Mouse (Mus musculus) liver, postnatal 0 days (tissue): ENCODE measurements around the gene Fam83c. TPM values are rescaled to one million over a fixed set of nuclear protein-coding genes. Genes with fewer than 3 reads are reported as not detected.
A peak's percentile ranks its signal among the peaks of the same experiment; 100 is the strongest.

ENCODE experiments used
- ATAC-seq: fragments of 200-750 bp; cut with Nextera tagmentation; 2 replicates; pipeline ENCODE4 v1.8.0; 2017; ENCODE audit warnings: mild to moderate bottlenecking, moderate library complexity
- DNase-seq: peaks from one replicate; pipeline ENCODE4 v3.0.0-alpha.2; 2016
- H3K27ac ChIP-seq: fragments of 300-500 bp; sonication (generic); 2 replicates; pipeline ENCODE4 v1.5.1; 2014; ENCODE audit warnings: antibody characterized with exemption, moderate library complexity, mild to moderate bottlenecking, low read depth
- H3K27me3 ChIP-seq: fragments of 300-500 bp; sonication (generic); 2 replicates; pipeline ENCODE4 v1.6.1; 2014; ENCODE audit warnings: low read length, control low read depth, mixed read lengths; ENCODE audit not compliant: insufficient read depth
- H3K36me3 ChIP-seq: fragments of 300-500 bp; sonication (generic); replicated peaks from 2 replicates; pipeline ENCODE4 v1.6.1; 2014; ENCODE audit warnings: mild to moderate bottlenecking, control low read depth, low read length, moderate library complexity, mixed read lengths; ENCODE audit not compliant: insufficient read depth
- H3K4me1 ChIP-seq: fragments of 300-500 bp; sonication (generic); 2 replicates; pipeline ENCODE4 v1.6.1; 2014; ENCODE audit warnings: antibody characterized with exemption, mild to moderate bottlenecking, control low read depth; ENCODE audit not compliant: insufficient read depth
- H3K4me2 ChIP-seq: fragments of 300-500 bp; sonication (generic); 2 replicates; pipeline ENCODE4 v1.6.1; 2014; ENCODE audit warnings: low read depth, mild to moderate bottlenecking, low read length, moderate library complexity, mixed read lengths
- H3K4me3 ChIP-seq: fragments of 300-500 bp; sonication (generic); 2 replicates; pipeline ENCODE4 v1.5.1; 2014; ENCODE audit warnings: low read depth, low read length
- H3K9ac ChIP-seq: fragments of 300-500 bp; sonication (generic); replicated peaks from 2 replicates; pipeline ENCODE4 v1.6.1; 2014; ENCODE audit warnings: mild to moderate bottlenecking, moderate library complexity
- H3K9me3 ChIP-seq: fragments of 300-500 bp; sonication (generic); 2 replicates; pipeline ENCODE4 v1.6.1; 2016; ENCODE audit warnings: mild to moderate bottlenecking, control low read depth, low read length, mixed read lengths
- CTCF ChIP-seq: sonication (generic); IDR thresholded peaks from 2 replicates; pipeline ENCODE4 v1.5.1; 2016; ENCODE audit warnings: antibody characterized with exemption, low read depth
- EP300 ChIP-seq: IDR thresholded peaks from 2 replicates; pipeline ENCODE4 v1.6.1; 2016; ENCODE audit warnings: antibody characterized with exemption, low read depth, mild to moderate bottlenecking
- WGBS: fragments of 180-500 bp; shearing (Covaris S2); extraction: QIAGEN DNeasy Blood & Tissue Kit; methylation state at CpG from one replicate; pipeline ENCODE4 v1.1.7; 2014; ENCODE audit not compliant: insufficient replicate concordance; 5-methylcytosine and 5-hydroxymethylcytosine counted together
- polyA plus RNA-seq: library from polyadenylated mRNA; unstranded; fragments of >200 nt; fragmentation: Nextera tagmentation; extraction: Ambion mirVana; gene quantifications from 2 replicates; pipeline ENCODE4 v1.2.1, GENCODE M21; 2015

Fam83c gene
- polyA plus RNA-seq, 1 experiment from 2014 or later: 0.19 TPM

DNA sequence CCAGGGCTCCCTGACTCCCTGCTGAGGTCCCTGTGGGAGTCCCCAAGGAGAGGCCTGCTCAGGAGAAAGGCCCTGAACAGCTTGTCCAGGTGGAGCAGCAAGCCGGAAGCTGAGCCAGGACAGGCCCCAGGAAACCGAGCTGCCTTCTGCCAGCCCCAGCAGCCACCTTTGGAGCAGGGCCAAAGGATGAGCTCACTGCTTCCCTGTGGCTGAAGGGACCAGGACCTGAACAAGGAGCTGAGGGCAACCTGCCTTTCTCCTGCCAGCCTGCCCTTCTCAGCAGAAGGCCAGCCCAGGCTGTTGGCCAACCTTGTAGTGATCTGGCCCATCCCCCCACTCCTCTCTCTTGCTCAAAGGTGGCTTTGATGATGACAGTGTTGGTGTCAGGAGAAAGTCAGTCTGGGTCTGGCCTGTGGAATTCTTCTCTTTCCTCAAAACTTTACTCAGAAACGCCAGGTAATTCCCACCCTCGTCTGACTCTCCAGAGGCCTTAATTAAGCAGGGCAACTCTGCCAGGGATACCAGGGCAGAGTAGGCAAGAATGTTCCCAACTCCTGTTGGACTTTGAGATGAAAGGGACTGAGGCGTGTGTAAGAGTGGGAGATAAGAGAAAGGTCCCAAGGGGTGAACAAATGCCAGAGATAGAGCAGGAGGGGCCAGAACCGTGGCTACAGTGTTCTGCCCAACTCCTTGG is 29.3 kb downstream of the Fam83c start:
- TF ChIP-seq EP300: no peak
- TF ChIP-seq CTCF: no peak
- Histone ChIP-seq H3K27me3 (0 out of 2 replicates have a peak, but pooled peaks cover 3% of the 10 kb centered on the region), H3K27ac (no peak overlapping the region), H3K4me3 (no peak overlapping the region), H3K9me3 (no peaks in the 10 kb centered on the region), H3K4me2 (no peak overlapping the region), H3K9ac (no peak overlapping the region), H3K4me1 (no peaks in the 10 kb centered on the region), H3K36me3 (no peaks in the 10 kb centered on the region)
- 35% methylated on average over 6 of the region's 6 CpGs for WGBS
- DNase-seq (peak; percentile 47), ATAC-seq (no peak)

DNA sequence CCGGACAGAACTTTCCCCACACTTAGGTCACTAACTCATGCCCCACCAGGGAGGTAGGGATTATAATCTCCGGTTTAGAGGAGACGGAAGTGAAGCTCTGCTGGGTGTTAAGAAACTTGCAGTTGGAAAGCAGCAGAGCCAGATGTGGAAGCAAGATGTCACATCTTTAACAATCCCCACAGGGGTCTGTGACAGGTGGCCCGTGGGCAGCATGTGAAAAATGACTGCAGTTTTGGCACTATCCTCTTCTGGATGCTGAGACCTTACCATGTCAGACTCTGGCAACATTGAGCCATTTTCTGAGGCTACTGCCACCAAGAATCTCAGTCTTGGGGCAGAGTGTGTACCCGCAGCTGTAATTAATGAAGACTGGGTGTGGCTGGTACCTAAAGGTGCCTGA is 30.6 kb downstream of the Fam83c start:
- Histone ChIP-seq H3K27ac (no peak overlapping the region), H3K27me3 (0 out of 2 replicates have a peak, but pooled peaks cover 3% of the 10 kb centered on the region), H3K4me2 (no peak overlapping the region), H3K4me1 (no peaks in the 10 kb centered on the region), H3K9me3 (no peaks in the 10 kb centered on the region), H3K36me3 (no peaks in the 10 kb centered on the region), H3K4me3 (no peak overlapping the region), H3K9ac (no peak overlapping the region)
- TF ChIP-seq CTCF (no peak), EP300 (no peak)
- ATAC-seq: no peak
- WGBS: 61% methylated on average over 5 of the region's 5 CpGs
- DNase-seq: no peak

GRCm38 (mm10) chr2:155802761-155803160 is 31.9 kb downstream of the Fam83c start:
- Histone ChIP-seq H3K4me2 (no peak overlapping the region), H3K9ac (no peak overlapping the region), H3K9me3 (no peaks in the 10 kb centered on the region), H3K4me3 (no peak overlapping the region), H3K36me3 (no peaks in the 10 kb centered on the region), H3K27me3 (0 out of 2 replicates have a peak, but pooled peaks cover 3% of the 10 kb centered on the region), H3K27ac (no peak overlapping the region), H3K4me1 (no peaks in the 10 kb centered on the region)
- DNase-seq (no peak), ATAC-seq (no peak)
- 50% methylated on average over 3 of the region's 3 CpGs for WGBS
- TF ChIP-seq EP300 (no peak), CTCF (peak; percentile 57)

DNA sequence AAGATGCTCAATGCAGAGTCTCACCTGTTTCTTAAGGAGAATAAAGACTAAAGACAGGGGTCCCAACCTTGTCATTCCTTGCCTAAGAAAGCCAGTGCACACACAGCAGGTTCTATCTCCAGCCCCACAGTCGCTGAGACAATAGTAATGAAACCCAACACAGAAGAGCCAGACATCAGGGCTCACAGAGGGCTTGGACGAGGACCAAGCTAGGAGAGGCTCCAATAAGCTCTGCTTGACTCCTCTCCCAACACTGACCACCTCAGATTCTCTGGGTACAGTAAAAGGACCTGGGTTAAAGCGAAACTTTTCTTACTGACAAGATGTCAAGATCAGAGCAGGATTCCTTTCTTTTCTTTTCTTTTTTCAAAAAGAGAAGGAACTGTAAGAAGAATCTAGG is 36.0 kb downstream of the Fam83c start:
- Histone ChIP-seq H3K9me3 (no peaks in the 10 kb centered on the region), H3K36me3 (no peaks in the 10 kb centered on the region), H3K9ac (no peak overlapping the region), H3K4me3 (no peak overlapping the region), H3K4me1 (no peaks in the 10 kb centered on the region), H3K27ac (no peak overlapping the region), H3K4me2 (no peak overlapping the region), H3K27me3 (0 out of 2 replicates have a peak, but pooled peaks cover 3% of the 10 kb centered on the region)
- no peak for TF ChIP-seq CTCF
- TF ChIP-seq EP300: no peak
- DNase-seq (no peak), ATAC-seq (no peak)
- 50% methylated on average over 3 of the region's 3 CpGs for WGBS

- H3K4me2 ChIP-seq: no peak overlapping the region
Observed at GRCm38 (mm10) chr2:155794674-155795445, 39.8 kb downstream of the Fam83c start.

GRCm38 (mm10) chr2:155792899-155793298 is 41.8 kb downstream of the Fam83c start:
- TF ChIP-seq EP300 (no peak), CTCF (no peak)
- WGBS: 35% methylated on average over 12 of the region's 12 CpGs
- Histone ChIP-seq H3K27ac (no peak overlapping the region), H3K36me3 (no peaks in the 10 kb centered on the region), H3K27me3 (no peaks in the 10 kb centered on the region), H3K9me3 (no peaks in the 10 kb centered on the region), H3K4me2 (no peak overlapping the region), H3K4me3 (no peak overlapping the region), H3K9ac (no peak overlapping the region), H3K4me1 (no peaks in the 10 kb centered on the region)
- ATAC-seq: no peak
- no peak for DNase-seq

More at GRCm38 (mm10) chr2:155794674-155795445, 39.8 kb downstream of the Fam83c start:
- Histone ChIP-seq H3K27me3 (no peaks in the 10 kb centered on the region), H3K4me3 (no peak overlapping the region), H3K36me3 (no peaks in the 10 kb centered on the region), H3K27ac (no peak overlapping the region), H3K9me3 (no peaks in the 10 kb centered on the region), H3K4me1 (no peaks in the 10 kb centered on the region), H3K9ac (no peak overlapping the region)
- DNase-seq (no peak), ATAC-seq (no peak)
- 80% methylated on average over 12 of the region's 12 CpGs for WGBS
- TF ChIP-seq EP300 (no peak), CTCF (no peak)
